Mouse (Mus musculus) urinary bladder, postnatal 4 days (tissue): Measurements from ENCODE around the gene Vps53.
"Not testable (repeated sequence)": the region's sequence is repeated elsewhere in the genome, so short reads cannot be mapped to it uniquely, and the experiment has no call there.

ENCODE experiments used
- DNase-seq, 2 experiments: peaks; one replicate each; pipeline ENCODE4 v3.0.0; 2021 to 2022; ENCODE audit warnings: low spot score in 2 of 2

Gene Vps53

GRCm38 (mm10) chr11:76015814-76016213, 163.6 kb downstream of the Vps53 start:
- DNase-seq = no peak

- DNase-seq = no peak
Measured at GRCm38 (mm10) chr11:76015251-76015650, 164.2 kb downstream of the Vps53 start.

GRCm38 (mm10) chr11:76010838-76011624, 168.4 kb downstream of the Vps53 start:
- DNase-seq = no peak

GRCm38 (mm10) chr11:76009101-76009500, 170.3 kb downstream of the Vps53 start:
- no peak for DNase-seq

GRCm38 (mm10) chr11:76008162-76008561, 171.3 kb downstream of the Vps53 start:
- DNase-seq = no peak

- DNase-seq = not testable (repeated sequence)
Measured at GRCm38 (mm10) chr11:76004276-76004675, 175.2 kb downstream of the Vps53 start.

GRCm38 (mm10) chr11:76001237-76001878, 178.1 kb downstream of the Vps53 start:
- no peak for DNase-seq

- no peak for DNase-seq
Measured at GRCm38 (mm10) chr11:76000701-76001100, 178.7 kb downstream of the Vps53 start.

GRCm38 (mm10) chr11:75999440-76000155, 179.8 kb downstream of the Vps53 start, which contains the start of gene 1700016K19Rik:
TSS of gene 1700016K19Rik (plus strand) at chr11:75999912.
- DNase-seq = peak; percentile 71 to 81
